Mouse (Mus musculus) hindlimb bud, embryonic 11.5 days (tissue): ENCODE data around the gene Eif2ak1.

Experiments used
- DNase-seq: peaks from one replicate; pipeline ENCODE4 v3.0.0-alpha.2; 2012; ENCODE audit warnings: low read depth, low spot score; ENCODE audit errors: extremely low spot score

Gene Eif2ak1

GRCm38 (mm10) chr5:143897635-143898330 is 80.2 kb downstream of the Eif2ak1 start, which contains the start of gene Ankrd61:
TSS of gene Ankrd61 (minus strand) at chr5:143897685.
- DNase-seq = no peak

DNA sequence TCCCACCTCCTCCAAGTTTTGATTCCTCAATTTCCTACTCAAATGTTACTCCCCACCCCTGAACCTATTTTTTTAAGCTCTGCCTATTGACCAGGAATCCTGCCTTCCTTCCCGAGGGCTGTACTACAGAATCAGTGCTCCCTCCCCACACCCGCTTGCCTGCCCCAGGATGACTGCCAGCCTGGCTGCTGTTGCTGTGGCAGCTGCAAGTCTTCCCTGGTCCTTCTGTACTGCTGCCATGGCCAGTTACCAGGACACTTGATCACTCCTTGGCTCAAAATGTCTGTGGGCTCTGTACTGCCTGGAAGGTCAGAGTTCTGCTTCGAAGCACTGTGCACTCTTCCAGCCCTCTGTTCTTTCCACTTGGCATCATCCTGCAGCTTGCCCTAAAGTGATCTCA is 84.5 kb downstream of the Eif2ak1 start:
- no peak for DNase-seq

DNA sequence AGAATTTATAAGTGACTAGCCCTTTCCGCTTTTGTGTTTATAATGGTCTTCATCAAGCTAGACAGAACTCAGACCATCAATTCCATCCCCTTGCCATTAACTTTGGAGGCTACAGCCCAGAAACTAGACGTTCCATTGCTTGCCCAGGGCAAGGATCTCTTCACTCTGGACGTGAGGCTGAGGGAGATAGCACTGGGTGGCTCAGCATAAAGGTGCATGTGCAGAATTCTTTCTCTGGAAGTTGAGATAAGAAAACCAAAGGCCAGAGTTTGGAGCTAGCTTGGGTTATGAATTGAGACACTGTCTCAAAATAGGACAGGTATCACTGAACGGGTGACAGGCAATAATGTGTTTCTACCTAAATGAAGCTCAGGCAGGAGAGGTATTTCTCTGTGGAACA is 86.2 kb downstream of the Eif2ak1 start:
- no peak for DNase-seq

DNA sequence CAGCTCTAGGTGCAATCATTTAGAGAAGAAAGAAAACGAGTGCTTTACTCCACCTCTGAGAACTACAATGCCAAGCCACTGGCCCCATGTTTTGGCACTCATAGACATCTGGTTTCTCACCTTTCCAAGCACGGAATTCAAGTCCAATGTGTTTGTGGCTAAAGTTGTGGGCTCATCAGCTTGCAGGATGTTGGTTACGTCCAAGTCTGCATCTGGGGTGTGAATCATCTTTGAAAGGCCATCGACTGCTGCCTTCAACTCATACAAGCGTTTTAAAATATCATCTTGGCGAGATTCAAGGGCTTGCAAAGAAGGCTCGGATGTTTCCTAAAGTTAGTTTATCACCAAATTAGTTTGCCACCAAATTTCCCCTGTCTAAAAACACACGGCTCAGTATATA is 88.8 kb downstream of the Eif2ak1 start:
- DNase-seq = no peak

GRCm38 (mm10) chr5:143908926-143909325 is 91.3 kb downstream of the Eif2ak1 start:
- DNase-seq = no peak

- DNase-seq = peak; percentile 98
These were observed 92.1 kb downstream of the Eif2ak1 start, which contains the start of the genes Aimp2 and Pms2 for GRCm38 (mm10) chr5:143909417-143910400. TSS of gene Aimp2 (minus strand) at chr5:143909847. TSS of gene Pms2 (plus strand) at chr5:143909964.

DNA sequence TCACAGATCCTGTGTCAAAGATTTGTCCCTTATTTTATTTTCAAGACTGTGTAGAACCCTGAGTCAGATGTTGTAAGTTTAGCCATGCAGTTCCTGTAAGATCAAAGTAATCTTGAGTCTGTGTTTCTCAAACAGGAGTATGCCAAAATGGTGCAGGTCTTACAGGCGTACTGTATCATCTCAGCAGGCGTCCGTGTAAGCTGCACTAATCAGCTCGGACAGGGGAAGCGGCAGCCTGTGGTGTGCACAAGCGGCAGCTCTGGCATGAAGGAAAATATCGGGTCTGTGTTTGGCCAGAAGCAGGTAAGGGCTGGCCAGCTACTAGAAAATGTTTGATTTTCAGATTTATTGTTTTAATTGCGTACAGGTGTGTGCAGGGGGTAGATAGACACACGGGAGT is 98.6 kb downstream of the Eif2ak1 start:
- no peak for DNase-seq

GRCm38 (mm10) chr5:143917418-143917817 is 99.8 kb downstream of the Eif2ak1 start:
- no peak for DNase-seq

GRCm38 (mm10) chr5:143918120-143918519 is 100.5 kb downstream of the Eif2ak1 start:
- DNase-seq = no peak

GRCm38 (mm10) chr5:143924781-143925452 is 107.3 kb downstream of the Eif2ak1 start:
- no peak for DNase-seq

GRCm38 (mm10) chr5:143927875-143928274 is 110.3 kb downstream of the Eif2ak1 start, which contains the start of gene Gm42421:
TSS of gene Gm42421 (plus strand) at chr5:143928175.
- DNase-seq = no peak

DNA sequence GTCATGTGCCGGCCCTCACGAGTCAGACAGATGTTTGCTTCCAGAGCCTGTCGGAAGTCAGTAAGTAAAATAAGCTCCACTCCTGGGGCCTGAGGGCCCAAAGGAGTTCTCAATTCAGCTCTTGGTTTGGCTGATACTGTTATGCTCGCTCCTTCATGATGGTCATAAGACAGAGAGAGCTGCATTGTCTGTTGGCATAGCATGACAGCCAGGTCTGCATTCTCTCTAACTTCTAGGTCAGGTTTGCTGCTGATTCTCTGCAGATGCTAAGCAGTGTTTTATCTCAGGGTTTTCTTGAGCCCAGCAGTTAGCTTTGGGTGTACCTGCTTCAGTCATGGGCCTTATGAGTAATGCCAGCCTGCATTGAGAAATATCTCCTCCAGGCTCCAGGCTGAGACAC is 111.7 kb downstream of the Eif2ak1 start:
- DNase-seq = no peak

GRCm38 (mm10) chr5:143930656-143931055 is 113.1 kb downstream of the Eif2ak1 start:
- DNase-seq = no peak

DNA sequence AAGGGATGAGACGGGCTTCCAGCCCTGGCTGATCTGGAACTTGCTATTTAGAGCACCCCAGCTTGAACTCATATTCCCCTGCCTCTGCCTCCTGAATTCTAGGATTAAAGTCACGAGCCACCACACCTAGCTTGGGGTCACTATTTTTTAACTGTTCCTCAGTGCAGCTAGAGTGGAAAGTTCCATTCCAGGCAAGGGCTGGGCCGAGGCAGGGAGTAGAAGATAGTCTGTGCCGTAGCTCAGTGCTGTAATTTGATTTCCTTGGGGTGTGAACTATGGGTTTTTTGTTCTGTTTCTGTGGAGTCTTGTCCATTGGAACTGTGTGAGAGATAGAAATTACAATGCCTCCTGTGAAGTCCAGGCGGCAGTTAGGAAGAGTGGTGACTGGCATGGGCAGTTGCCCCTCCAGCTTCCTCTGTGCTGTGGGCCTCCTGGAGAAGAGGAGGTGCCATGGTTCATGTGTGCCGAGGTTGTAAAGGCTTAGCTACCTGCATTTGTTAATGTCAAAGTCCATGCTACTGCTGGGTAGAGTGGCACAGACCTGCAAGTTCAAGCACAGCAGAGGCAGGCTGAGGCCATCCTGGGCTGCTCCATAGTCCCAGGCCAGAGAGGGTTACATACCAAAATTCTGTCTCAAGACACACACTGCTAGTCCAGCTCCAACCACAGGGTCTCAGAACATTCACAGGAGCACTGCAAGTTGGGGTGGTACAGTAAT is 114.4 kb downstream of the Eif2ak1 start:
- DNase-seq = no peak

- no peak for DNase-seq
These were observed 115.2 kb downstream of the Eif2ak1 start, which contains the start of gene Rsph10b for GRCm38 (mm10) chr5:143932831-143933230. TSS of gene Rsph10b (plus strand) at chr5:143933035.

- no peak for DNase-seq
These were observed 115.8 kb downstream of the Eif2ak1 start for GRCm38 (mm10) chr5:143933414-143933813.

DNA sequence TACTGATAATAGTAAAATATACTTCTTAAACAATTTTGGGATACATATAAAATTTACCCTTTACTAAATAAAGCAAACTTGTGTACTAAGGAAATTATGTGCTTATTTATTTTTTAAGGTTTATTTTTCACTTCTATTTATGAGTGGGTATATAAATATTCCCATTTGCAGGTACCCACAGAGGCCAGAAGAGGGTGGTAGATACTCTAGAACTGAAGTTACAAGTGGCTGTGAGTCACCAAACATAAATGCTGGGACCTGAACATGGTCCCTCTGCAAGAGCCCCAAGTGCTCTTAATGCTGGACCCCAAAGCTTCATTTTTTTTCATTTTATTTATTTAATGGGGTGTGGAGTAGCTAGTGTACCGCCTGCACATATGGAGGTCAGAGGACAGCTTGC is 116.3 kb downstream of the Eif2ak1 start:
- DNase-seq = no peak

- DNase-seq = no peak
These were observed 118.6 kb downstream of the Eif2ak1 start for GRCm38 (mm10) chr5:143936156-143936555.

GRCm38 (mm10) chr5:143941588-143941987 is 124.0 kb downstream of the Eif2ak1 start:
- no peak for DNase-seq
